Mouse (Mus musculus) layer of hippocampus, adult 9-11 months (tissue): ENCODE measurements around the gene Olfr1532-ps1.
"Not testable (repeated sequence)": the region's sequence is repeated elsewhere in the genome, so short reads cannot be mapped to it uniquely, and the experiment has no call there.

Experiments used
- DNase-seq: peaks from one replicate; pipeline ENCODE4 v3.0.0; 2022

The Olfr1532-ps1 gene

GRCm38 (mm10) chr7:106907676-106908075, at the start of gene Olfr1532-ps1:
Gene Olfr1532-ps1, plus strand, starts transcription at chr7:106908001.
- no peak for DNase-seq

GRCm38 (mm10) chr7:106862885-106863284, 44.9 kb upstream of the Olfr1532-ps1 start, which contains the start of gene Olfr704:
Gene Olfr704, plus strand, starts transcription at chr7:106863185.
- no peak for DNase-seq

- DNase-seq: no peak
Observed at GRCm38 (mm10) chr7:106876791-106877190, 31.0 kb upstream of the Olfr1532-ps1 start, which contains the start of gene Olfr705. Gene Olfr705, minus strand, starts transcription at chr7:106876891.

- DNase-seq: no peak
Observed at GRCm38 (mm10) chr7:106888062-106888461, 19.7 kb upstream of the Olfr1532-ps1 start, which contains the start of gene Olfr706. Gene Olfr706, minus strand, starts transcription at chr7:106888162.

GRCm38 (mm10) chr7:106901141-106901540, 6.7 kb upstream of the Olfr1532-ps1 start, which contains the start of gene Olfr707:
Gene Olfr707, minus strand, starts transcription at chr7:106901241.
- DNase-seq: not testable (repeated sequence)

- not testable (repeated sequence) for DNase-seq
Observed at GRCm38 (mm10) chr7:106920961-106921360, 13.2 kb downstream of the Olfr1532-ps1 start.

- DNase-seq: no peak
Observed at GRCm38 (mm10) chr7:106932119-106932518, 24.3 kb downstream of the Olfr1532-ps1 start, which contains the start of gene Olfr709-ps1. Gene Olfr709-ps1, minus strand, starts transcription at chr7:106932219.

GRCm38 (mm10) chr7:106948212-106948611, 40.4 kb downstream of the Olfr1532-ps1 start, which contains the start of gene Olfr710:
Gene Olfr710, minus strand, starts transcription at chr7:106948312.
- no peak for DNase-seq

GRCm38 (mm10) chr7:106963837-106964236, 56.0 kb downstream of the Olfr1532-ps1 start, which contains the start of gene Olfr6:
Gene Olfr6, minus strand, starts transcription at chr7:106963937.
- no peak for DNase-seq
